Mouse (Mus musculus): Measurements from ENCODE around the gene Fut4. TPM values are rescaled to one million over a fixed set of nuclear protein-coding genes. Genes with fewer than 3 reads are reported as not detected.

The Fut4 gene
- 1.7 TPM for polyA plus RNA-seq (2014; fragmentation: Illumina TruSeq; extraction: RNeasy Lipid Tissue Mini Kit (QIAGEN cat#74804); ENCODE audit: low read depth, low replicate concordance)

DNA sequence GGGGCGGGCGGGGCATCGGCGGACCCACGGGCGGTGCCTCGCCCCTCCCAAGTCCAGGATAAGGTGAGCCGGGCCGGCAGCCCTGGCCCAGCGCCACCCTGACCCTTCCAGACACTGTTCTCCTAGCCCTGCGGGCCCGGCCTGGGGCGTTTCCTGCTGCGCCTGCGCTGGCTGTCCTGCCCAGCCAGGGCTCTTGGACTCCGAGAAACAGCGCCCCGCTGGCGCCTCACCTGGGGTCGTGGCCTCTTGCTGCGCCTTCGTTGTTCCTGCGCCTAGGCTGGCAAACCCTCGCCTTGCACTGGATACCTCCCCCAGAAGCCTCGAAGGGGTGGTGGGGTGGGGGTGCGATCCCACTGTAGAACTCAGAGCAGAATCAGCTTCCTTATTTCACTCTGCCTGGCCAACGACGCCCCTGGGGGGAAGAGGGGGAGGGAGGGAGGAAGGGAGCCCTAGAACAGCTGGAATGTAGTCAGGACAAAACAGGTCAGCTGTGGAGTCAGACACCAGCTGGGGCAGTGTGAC, at the start of gene Fut4:
Gene Fut4 (minus strand): TSS at position 393 of the 522 bp plus-strand sequence.

DNA sequence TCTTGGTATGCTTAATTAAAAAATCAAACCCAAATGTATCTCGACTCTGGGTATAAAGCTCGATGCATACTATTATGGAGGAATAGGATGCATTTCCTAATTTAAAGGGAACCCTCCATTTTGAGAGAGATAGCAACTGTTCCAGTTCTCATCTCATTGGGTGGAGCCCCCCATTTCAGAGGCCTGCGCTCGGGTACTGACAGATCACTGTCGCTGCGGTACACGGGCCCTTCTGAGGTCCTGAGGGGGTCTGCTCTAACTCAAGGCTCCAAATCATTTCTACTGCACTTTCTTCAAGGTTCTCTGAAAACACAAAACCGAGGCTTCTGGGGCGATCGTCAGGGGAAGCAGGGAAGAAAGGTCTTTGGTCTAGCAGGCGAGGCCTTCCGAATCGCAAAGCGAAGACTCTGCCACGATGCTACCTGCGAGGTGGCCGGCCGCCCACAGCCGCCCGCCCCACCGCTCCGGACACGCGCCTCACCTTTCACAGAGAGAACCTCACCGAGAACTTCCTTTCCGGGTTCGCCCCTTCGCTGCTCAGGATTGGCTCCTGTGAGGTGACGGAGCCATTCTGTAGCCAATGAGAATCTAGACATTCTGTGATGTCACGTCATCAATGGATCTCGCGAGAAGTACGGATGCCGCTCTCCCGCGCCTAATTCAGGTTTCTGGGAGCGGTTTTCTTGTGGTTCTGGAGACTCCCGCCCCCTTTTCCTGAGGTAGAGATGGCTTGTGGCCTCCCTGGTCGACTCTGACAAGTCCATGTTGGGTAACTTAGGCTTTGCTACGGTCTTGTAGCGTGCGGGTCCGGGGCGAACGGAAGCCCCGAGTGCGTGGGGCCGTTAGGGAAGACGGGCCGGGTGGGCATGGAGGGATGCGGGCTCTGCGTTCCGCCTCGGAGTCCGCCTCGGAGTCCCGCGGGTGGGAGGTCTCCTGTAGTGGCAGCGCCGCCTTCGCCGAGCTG, 32.1 kb upstream of the Fut4 start, which contains the start of the genes Mre11a and Ankrd49:
Gene Mre11a (plus strand): TSS at position 616 of the 964 bp plus-strand sequence.
Gene Ankrd49 (minus strand): TSS at position 818 of the 964 bp plus-strand sequence.

DNA sequence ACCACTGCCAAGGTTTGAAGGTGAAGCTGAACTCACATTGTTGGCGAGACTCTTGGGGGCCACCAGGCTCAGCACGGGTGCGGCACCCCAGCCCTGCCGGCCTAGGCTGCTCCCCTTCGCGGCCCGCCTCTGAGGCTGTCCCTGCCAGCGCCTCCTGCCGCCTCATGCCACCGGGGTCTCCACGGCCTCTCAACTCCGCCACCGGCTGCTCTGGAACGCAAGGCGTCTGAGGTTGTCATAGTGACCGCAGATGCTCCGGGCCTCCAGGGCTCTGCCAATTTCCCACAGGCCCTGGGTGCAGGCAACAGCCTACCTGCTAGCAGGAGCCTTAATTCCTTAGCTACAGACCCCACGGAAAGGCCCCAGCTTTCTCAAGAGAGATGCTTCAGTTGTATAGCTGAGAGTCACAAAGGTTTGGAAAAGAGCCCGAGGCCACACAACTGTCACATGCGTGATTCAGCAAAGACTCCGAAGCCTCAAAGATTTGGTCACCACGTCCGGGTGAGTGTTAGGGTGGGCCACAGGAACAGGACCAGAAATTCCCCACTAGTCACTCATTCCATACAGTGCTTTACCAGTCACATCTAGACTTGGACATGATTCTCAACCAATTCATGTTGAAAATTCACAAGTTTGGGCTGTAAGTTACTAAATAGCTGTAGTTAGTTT, 18.7 kb upstream of the Fut4 start, which contains the start of gene 1700012B09Rik:
Gene 1700012B09Rik (minus strand): TSS at position 228 of the 669 bp plus-strand sequence.

DNA sequence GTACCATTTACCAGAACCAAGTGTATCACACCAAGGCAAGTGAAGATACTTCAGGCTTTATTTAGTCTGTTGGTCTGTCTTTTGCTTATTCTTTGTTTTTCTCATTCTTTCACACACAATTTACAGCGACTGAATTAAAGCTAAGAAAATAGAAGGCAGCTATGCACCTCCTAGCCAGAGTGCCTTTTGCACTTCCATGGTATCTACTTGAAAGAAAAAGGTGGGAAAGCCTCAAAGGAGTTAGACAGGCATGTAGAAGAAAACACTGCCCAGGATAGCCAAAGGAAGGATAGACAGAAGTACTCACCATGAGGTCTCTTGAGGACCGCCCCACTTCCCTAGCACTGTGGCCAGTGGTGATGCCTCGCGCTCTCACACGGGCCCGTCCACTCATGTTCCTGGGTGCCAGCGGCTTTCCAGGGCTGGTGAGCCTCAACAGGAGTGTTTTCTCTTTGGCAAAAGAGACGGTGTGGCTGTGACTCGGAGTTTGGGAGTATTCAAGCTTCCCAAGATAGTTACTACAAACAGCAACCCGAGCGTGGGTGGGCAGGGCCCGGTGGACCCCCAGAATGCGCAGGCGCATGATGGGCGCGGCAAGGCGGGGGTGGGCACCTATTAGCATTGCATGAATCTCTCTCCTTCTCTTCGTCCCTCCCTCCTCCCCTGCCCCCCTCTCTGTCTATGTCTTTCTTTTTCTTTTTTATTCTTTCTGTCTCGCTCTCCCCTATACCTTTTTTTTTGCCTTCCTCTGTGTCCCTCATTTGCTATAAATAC, 11.9 kb downstream of the Fut4 start, which contains the start of gene Piwil4:
Gene Piwil4 (minus strand): TSS at position 583 of the 774 bp plus-strand sequence.

Other genes starting within 250 kb of the Fut4 start
- gene Amotl1, start 107.3 kb downstream of the Fut4 start, polyA plus RNA-seq (2014; fragmentation: Illumina TruSeq; extraction: RNeasy Lipid Tissue Mini Kit (QIAGEN cat#74804); ENCODE audit: low read depth, low replicate concordance): 6.5 TPM
- not detected for gene Piwil4, start 11.7 kb downstream of the Fut4 start, polyA plus RNA-seq (2014; fragmentation: Illumina TruSeq; extraction: RNeasy Lipid Tissue Mini Kit (QIAGEN cat#74804); ENCODE audit: low read depth, low replicate concordance)
- gene 1700012B09Rik, start 18.6 kb upstream of the Fut4 start, polyA plus RNA-seq (2014; fragmentation: Illumina TruSeq; extraction: RNeasy Lipid Tissue Mini Kit (QIAGEN cat#74804); ENCODE audit: low read depth, low replicate concordance): not detected
- gene Mre11a, start 32.3 kb upstream of the Fut4 start, polyA plus RNA-seq (2014; fragmentation: Illumina TruSeq; extraction: RNeasy Lipid Tissue Mini Kit (QIAGEN cat#74804); ENCODE audit: low read depth, low replicate concordance): 18.3 TPM
- 28.0 TPM for gene Ankrd49, start 32.5 kb upstream of the Fut4 start, polyA plus RNA-seq (2014; fragmentation: Illumina TruSeq; extraction: RNeasy Lipid Tissue Mini Kit (QIAGEN cat#74804); ENCODE audit: low read depth, low replicate concordance)
- gene Gpr83, start 107.8 kb upstream of the Fut4 start, polyA plus RNA-seq (2014; fragmentation: Illumina TruSeq; extraction: RNeasy Lipid Tissue Mini Kit (QIAGEN cat#74804); ENCODE audit: low read depth, low replicate concordance): not detected
- gene Izumo1r, start 151.6 kb upstream of the Fut4 start, polyA plus RNA-seq (2014; fragmentation: Illumina TruSeq; extraction: RNeasy Lipid Tissue Mini Kit (QIAGEN cat#74804); ENCODE audit: low read depth, low replicate concordance): not detected

Measured in kidney, adult 10 weeks (tissue).